Mouse (Mus musculus) adrenal gland, adult (tissue): ENCODE results near the gene Foxe1.

Experiments used
- DNase-seq, 2 experiments: peaks; one replicate each; pipeline ENCODE4 v3.0.0; 2022 to 2023; ENCODE audit warnings: low spot score in 1 of 2; ENCODE audit not compliant: inconsistent age in 2 of 2

Foxe1 gene

DNA sequence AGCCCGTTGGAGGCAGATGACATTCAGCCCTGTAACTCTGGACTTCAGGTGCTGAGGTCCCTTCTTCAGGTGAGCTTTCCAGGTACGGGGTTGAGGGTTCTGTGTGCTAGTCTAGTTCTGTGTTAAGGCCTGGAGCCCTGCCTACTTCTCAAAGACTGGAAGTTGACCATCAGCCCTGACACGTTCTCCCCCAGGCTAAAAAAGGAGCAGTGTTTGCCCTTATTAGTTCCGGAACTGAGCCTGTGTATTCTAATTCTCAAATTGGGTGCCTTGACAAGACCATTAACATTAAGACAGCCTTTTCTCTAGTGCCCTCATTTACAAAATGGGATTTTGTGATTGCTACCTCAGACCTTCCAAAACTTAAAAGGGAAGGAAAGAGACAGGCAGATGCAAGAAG is 3.7 kb downstream of the Foxe1 start:
- DNase-seq = no peak

DNA sequence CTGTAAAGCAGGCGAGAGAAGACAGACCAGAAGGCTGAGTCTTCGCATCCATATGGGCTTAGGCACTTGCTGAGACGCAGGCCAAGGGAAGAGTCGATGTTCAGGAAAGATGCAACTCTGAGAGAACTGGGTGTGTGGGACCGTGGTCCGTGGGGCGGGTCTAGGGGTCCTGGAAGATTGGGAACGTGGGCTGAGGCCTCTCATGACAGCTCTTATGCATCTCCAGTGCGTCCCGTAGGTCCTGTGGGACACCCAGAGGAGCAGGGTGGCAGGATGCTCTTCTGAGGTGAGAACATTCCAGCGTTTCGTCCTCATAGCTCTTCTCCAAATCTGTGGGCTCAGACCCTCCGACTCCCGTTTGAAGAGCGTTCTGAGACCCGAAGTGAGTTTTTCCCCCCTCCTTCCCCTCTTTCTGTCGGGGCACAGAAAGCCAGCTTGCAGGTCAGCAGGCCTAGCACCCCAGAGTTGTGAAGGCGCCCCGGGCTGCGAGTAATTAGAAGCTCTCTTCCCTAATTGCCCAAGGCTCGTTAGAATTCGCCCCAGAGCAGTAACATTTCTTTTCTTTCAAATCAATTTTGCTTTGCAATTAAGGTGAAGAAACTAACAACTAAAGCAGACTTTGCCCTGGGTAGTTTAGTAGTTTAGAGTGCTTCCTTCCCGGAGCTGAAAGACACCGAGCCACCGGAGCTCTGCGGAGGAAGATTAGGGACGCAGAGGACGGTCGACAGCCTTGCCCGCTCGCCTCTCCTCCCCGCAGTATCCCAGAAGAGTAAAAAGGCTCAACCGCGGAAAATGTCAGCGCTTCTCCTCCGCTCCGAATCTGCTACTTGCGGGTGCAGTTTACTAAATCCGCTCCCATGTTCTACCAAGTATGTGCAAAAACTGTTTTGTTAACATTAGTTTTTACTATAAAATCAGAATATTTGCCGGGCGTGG is 4.4 kb downstream of the Foxe1 start:
- no peak for DNase-seq

DNA sequence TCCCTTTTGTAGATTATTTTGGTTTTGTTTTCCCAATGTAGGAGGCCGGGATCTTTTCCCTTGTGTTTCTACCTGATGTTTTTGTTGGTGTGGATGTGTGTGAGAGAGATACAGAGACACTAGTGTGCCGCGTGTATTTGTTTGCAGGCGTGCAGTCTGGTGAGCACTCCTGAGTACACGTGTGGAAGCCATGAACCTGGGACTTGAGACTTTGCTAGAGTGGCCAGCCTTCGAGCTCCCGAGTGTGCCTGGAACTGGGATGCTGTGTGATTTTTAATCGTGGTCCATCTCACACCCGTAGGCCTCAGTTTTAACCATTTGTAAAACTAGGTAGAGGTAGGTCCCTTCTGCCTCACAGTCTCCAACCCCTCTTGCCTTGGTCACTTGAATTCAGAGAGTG is 5.5 kb downstream of the Foxe1 start:
- no peak for DNase-seq

DNA sequence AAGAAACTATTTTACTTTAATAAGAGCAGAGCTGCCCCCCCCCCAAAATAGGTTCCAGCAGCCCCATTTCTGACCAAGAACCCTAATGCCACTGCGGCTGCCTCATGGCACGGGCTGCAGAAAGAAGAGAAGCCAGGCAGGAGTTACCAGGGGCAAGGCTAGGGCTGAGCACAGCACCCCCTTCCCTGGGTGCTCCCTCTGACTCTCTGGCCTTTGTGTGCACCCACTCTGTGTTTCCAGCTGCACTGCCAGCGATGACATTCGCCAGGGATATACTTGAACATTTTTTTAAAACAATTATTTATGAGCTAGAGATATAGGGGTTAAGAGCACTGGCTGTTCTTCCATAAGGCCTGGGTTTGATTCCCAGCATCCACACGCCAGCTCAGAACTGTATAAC is 6.1 kb downstream of the Foxe1 start:
- DNase-seq = no peak

DNA sequence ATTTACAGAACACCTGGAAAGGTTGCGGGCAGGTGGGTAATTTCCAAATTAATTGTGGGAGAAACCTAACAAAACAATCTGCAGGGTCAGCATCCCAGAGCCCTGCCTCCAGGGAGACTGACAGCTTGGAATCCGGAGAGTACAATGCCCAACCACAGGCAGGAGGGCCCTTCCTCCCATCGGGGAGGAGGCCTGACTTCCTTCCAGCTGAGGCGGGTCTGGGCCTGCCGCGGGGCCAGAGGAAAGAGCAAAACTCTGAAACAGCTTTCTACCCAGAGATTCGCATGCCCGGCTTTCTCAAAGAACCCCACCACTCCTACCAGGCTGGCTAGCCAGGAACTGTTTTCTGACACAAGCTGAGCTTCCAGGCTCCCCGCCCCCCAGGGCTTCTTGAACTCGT is 9.6 kb downstream of the Foxe1 start:
- DNase-seq = no peak

DNA sequence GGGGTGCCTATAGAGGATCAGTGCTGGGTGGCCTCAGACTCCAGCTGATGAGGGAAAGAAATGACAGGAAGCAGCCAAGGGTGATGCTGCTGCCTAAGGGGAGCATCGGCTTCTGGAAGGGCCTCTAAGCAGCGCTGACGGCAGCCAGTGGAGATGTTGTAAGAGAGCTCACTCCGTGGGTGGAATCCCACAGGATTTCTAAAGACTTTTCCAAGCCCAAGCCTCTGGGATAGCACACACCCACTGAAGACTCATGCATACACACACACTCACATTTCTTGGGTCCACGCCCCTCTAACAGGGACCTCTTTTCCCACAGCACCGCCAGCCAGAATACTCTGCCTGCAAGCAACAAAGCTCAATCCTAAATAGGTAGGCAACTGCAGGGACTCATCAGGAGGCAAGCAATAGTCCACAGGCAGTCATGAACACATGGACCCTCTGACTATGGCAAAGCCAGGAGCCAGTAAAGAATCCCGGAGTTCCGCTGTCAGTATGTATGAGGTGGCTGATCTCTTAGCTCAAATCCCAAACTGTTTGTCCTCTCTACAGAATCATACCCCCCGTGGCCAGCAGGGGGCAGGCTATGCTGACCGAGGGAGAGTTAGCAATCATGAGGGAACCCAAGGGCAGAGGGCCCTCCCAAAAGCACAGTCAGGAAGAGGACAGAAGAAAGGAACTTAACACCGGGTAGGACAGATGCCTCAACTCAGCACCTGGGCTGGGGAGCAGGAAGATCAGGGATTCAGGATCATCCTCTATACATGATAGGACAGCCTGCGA is 13.1 kb downstream of the Foxe1 start:
- peak; percentile 63 to 87 for DNase-seq

DNA sequence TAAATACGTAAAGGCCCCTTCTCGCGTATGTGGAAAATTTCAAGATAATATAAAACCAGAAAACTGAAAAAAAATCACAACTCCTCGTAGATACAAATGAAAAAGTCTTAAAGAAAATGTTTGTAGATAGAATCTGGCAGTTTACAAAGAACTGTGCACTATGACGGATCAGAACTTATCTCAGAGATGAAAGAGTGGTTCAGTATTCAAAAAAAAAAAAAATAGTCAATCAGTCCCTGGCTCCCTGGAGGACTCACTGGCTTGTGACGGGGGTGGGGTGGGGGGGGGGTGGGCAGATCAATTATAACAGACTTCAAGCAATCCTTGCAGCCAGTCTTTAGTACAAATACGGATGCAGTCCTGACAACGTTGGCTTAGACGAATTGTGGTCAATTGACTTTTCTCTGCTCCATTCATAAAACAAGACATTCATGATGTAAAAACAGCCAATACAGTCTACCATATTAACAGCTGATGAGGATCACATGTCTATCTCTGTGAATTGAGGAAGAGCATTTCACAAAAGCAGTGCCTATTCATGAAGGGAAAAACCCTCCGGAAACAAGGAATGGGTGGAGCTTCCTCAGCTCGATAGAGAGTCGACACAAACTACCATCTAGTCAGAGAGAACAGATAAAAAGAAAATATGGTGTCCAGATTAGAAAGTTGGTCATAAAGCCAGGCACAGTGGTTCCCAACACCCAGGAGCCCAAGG is 16.3 kb downstream of the Foxe1 start:
- no peak for DNase-seq

DNA sequence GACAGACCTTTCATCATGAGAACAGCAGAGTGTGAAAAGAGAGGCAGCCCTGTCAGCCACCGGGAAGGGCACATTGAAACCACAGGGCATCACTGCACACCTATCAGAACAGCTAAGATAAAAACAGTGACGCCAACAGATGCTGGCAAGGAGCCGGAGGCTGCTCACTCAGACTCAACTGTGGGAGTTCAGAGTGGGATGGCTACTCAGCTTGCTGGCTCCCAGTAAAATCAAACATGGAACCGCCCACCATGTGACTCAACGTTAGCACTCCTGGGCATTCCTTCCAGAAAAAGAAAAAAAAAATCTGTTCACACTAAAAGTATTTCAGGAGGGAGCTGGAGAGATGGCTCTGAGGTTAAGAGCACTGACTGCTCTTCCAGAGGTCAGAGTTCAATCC is 17.8 kb downstream of the Foxe1 start:
- DNase-seq = no peak

DNA sequence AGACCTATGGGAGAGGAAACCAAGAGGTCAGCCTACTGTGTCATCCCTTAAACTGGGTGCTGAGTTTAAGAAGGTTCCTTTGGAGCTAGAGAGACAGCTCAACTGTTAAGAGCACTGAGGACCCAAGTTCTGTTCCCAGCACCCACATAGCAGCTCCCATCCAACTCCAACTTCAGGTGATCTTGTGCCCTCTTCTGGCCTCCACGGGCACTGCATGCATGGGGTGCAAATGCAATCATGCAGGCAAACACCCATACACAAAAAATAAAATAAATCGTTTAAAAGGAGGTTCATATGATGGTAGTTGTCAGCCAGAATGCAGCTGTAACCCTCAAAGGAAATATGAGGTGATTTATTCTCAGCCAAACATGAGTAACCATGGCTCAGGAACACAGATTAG is 21.0 kb downstream of the Foxe1 start:
- DNase-seq = no peak

DNA sequence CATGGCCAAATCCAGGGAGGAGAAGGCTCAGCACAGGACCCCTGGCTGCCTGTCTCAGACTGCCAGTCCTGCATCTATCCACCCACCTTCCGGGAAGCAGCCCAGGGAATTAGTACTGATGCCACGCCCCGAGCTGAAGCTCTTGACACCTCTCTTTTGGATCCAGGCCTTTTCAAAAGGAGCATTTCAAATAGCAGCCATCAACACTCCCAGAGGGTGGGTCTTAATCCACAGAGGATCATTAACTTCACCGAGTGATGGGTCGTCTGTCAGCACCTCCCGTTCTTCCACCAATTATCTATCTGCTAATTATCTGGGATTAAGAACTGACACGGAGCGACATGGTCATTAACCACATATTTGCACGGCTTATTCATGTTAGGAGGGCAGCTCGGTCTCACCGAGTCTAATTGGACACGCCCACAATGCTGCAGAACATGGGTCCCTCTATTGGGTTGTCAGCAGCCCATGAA is 24.1 kb downstream of the Foxe1 start:
- no peak for DNase-seq

DNA sequence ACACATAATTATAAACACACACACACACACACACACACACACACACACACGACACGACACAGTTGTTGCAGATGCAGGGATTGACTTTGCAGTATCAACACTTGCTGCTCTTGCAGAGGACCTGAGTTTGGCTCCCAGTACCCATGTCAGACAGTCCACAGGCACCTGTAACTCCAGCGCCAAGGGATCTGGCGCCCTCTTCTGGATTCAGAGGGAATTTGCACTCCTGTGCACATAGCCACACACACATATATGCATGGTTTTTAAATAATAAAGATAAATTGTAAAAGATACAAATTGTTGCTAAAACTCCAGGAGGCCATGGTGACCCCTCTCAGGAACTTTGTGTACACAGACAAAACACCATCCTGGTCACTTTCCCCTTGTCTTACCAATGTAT is 25.7 kb downstream of the Foxe1 start:
- DNase-seq = no peak

DNA sequence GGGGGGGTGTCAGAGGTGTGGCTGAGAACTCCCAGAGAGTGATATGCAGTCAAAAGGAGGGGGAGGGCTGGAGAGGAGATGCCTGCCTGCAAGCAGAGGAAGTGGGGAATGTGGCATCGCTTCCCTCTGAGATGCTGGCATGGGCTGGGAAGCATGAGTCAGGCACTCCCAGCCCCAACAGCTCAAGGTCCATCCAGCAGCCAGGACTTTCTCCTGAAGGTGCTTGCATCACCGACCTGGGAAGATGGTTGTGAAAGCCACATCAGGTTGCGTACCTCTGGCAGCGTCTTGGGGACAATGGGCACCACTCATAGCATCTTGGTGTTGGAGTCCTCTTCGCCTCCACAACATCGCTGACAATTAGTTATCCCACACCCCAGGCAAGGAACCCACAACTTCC is 27.0 kb downstream of the Foxe1 start:
- peak; percentile 72 to 84 for DNase-seq

DNA sequence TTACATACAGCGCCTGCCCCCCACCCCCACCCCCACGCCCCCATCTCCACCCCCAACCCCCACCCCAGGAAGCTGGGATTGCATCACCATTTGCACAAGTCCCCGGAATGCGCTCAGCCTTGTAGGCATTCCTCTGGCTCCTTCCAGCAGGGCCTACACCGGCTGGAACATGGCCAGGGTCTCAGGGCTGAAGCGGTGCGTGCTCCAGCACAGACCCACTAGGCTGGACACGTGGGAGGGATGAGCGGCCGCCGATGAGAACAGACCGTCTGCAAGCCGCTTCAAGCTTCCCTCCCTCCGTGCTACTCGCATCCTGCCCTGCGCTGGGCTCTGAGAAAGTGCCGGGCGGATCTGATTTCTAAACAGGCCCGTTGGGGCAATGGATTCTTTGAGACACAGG is 27.6 kb downstream of the Foxe1 start:
- peak; percentile 90 to 91 for DNase-seq

DNA sequence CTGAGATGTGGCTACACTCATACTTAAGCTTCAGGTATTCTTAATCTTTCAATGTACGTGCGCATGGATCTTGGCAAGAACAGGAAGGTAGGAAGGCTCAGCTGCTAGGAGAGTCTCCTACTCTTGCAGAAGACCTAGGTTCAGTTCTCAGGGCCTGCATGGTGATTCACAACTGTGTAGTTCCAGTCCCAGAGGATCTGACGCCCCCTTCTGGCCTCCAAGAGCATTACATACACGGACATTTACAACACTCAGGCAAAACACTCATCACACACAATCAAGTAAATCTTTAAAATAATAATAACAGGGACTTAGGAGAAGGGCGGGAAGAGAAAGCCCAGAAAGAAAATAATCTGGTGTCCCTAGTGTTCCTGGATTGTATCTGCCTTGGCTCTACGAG is 31.0 kb downstream of the Foxe1 start:
- DNase-seq = peak; percentile 27 to 67

DNA sequence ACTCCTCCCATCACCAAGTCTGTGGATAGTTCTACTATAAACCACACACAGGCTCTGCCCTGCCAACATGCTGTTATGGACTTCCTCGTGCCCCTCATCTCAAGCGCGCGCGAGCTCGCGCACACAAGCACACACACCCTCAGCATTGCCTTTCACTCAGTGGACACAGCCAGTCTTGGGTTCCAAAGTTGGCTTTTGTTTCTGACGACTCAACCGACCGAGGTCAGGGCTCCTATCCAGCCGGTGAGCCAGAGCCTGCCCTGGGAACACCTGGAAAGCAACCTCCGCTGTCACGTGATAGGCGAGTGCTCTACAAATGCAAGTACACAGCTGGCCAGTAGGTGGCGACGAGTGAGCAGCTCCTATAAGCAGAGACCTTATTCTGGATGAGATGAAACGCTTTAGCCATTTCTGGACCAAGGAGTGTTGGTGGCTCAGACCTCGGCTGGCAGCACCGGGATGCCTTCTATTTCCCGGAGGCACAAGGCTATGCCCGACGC is 31.5 kb downstream of the Foxe1 start:
- peak; percentile 87 to 93 for DNase-seq

DNA sequence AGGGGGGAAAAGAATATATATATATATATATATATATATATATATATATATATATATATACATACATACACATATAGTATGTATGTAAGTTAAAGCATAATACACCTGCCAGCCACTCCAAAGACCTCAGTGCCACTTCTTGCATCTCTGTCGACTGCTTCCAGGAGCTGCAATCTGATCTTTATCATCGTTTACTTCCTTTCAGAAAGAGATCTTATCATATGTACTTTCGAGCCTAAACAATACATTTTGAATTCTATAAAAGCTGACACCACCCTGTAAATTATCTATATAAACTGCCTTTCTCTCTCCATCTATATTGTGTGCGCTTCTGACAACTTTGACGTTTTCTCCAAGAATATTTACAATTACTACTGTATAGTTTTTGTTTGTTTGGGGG is 45.1 kb downstream of the Foxe1 start:
- DNase-seq = no peak

DNA sequence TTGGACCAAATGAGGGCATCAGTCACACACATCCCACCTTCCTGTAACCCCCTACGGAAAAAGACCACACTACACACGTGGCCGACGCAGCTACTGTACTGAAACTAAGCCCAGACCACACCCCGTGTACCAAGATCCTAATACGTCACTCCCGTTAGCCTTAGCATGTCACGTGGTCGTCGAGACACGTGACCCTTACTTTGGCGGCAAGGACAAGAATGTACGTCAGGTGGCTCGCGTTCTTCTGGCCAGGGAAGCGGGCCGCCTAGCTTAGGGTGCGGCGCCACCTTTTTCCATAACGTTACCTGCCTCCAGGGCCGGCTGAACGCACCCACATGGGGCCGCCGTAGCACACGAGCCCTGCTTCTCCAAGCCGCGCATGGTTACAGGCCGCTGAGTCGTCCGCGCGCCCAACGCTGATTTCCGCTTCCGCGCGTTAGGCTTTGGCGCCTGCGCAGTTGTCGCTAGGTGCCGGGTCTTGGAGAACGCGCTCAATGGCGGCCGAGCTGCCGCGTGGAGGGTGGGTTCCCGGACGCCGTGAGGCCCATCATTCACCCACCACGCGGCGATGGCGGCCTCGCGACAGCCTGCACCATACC is 45.7 kb downstream of the Foxe1 start, which contains the start of gene Trmo:
TSS of gene Trmo (minus strand) at position 425 of the 599 bp plus-strand sequence.
- peak; percentile 94 to 98 for DNase-seq

DNA sequence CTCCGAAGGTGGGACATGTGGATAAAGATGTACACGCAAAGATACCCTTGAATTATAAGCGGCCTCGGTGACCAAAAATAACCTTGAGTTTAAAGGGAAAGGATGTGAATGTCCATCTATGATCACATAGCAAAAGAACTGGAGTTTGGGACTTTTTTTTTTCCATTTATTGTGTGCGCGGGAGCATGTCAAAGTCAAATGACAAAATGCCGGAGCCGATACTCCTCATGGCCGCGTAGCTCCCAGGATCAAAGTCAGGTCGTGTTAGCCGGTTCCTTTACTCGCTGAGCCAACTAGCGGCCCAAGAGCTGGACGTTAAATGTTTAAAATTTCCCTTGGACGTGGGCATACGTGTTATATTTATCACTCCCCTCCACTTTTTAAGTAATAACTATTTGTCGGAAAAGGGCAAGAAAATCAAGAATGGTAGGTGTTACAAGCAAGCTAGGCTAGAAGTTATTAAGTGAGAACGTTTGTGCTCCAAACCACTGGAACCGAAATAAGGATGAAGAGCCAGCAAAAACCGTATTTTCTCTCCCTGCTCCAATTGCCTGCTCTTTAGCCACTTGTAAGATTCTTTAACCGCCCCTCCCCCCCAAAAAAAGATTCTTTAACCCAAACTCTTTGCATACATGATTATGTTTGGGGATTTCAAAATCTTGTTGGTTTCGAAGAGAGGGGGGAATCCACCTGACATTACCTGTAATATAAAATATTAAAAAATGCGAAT is 46.4 kb downstream of the Foxe1 start:
- DNase-seq = peak in 1 of 2 experiments; percentile 56

DNA sequence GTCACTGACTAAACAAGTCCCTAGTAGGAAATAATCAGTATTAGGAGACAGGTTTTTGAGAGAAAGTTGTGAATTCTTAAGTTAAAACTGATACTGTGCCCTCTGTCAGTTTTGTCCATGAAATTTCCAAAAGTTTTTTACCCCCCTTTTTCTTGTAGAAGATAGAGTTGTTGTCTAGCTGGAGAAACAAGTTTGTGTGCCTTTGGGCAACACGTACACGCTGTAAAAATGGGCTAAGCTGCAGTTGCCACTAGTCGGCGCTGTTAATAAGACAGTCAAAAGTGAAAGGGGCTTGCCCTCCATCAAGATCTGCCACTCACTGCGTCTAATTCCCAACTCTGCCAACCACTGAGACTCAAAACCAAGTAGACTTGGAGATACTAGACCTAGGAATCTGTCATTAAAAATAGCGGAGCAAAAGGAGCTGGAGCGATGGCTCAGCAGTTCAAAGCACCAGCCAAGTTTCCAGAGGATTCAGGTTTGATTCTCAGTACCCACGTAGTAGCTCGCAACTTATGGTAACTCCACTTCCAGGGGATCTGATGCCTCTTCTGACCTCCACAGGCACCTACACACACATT is 47.1 kb downstream of the Foxe1 start:
- peak; percentile 79 to 94 for DNase-seq

DNA sequence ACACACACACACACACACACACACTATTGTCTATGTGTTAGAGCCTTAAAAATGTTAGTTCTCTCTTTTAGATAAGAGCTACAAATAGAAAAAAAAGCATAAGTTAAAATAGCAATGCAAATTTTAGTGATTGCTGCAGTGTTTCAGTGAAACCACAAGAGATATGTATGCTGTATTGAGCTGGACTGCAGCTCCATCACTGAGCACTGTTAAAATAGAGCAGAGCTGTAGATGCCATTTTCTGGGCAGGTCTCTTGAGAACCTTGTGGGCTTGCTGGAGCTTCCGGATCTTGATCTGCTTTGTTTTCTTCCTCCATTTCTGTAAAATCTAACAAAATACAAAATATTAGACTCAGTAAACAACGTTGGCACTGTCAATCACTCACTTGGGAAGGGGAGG is 51.0 kb downstream of the Foxe1 start:
- no peak for DNase-seq
